In genomic region chr17:49078168-49078567, GRCm38 (mm10) we compare ENCODE assay signal across 18 mouse cellular contexts.
A peak's percentile ranks its signal among the peaks of the same experiment; 100 is the strongest.
DNase-seq lines count a peak whose midpoint lies in the region; ATAC-seq lines count a peak whose summit lies in the region.
"Had no signal": no experiment of that assay in that cellular context is flagged by ENCODE, and none has a peak within 500 bp of the region (broad histone marks: within the 10 kb centered on the region; RNA-seq: fewer than 3 reads in every experiment).

No protein-coding gene starts in this region.

- no peaks in the 10 kb centered on the region for H3K9me3 ChIP-seq in heart, embryonic 11.5 days (replicated peaks; ENCODE audit: control insufficient read depth, low read length)
- 0 out of 2 replicates have a peak, but pooled peaks cover 2% of the 10 kb centered on the region for H3K9me3 ChIP-seq in heart, embryonic 10.5 days
- no peaks in the 10 kb centered on the region for H3K9me3 ChIP-seq in midbrain, embryonic 13.5 days
- no peaks in the 10 kb centered on the region for H3K9me3 ChIP-seq in midbrain, embryonic 14.5 days (ENCODE audit: control insufficient read depth, low read length)
- H3K9me3 ChIP-seq in forebrain, embryonic 16.5 days (ENCODE audit: control insufficient read depth, low read length): no peaks in the 10 kb centered on the region
- H3K9me3 ChIP-seq: embryonic facial prominence, embryonic 12.5 days; intestine, embryonic 15.5 days; kidney, embryonic 15.5 days; limb, embryonic 13.5 days; liver, embryonic 13.5 days; neural tube, embryonic 12.5 days had no signal

- ATAC-seq in heart, embryonic 11.5 days (replicated peaks; ENCODE audit: insufficient number of reproducible peaks, low FRiP score, low TSS enrichment): 0 out of 2 replicates have a peak, but pooled peaks have one; percentile 35
- ATAC-seq in midbrain, embryonic 13.5 days: peak; percentile 53; the same call in 1 of the 2 replicates
- ATAC-seq in midbrain, embryonic 14.5 days (ENCODE audit: low FRiP score, low TSS enrichment): no peak
- ATAC-seq in forebrain, embryonic 16.5 days: peak; percentile 82
- ATAC-seq: intestine, embryonic 15.5 days had no signal

- WGBS in heart, embryonic 11.5 days (ENCODE audit: insufficient replicate concordance): 7% methylated on average over 2 of the region's 2 CpGs
- 18% methylated on average over 2 of the region's 2 CpGs for WGBS in heart, embryonic 10.5 days
- 45% methylated on average over 2 of the region's 2 CpGs for WGBS in midbrain, embryonic 13.5 days
- 59% methylated on average over 2 of the region's 2 CpGs for WGBS in midbrain, embryonic 14.5 days
- WGBS in forebrain, embryonic 16.5 days: 28% methylated on average over 2 of the region's 2 CpGs

- no peak for DNase-seq in heart, embryonic 10.5 days (ENCODE audit: low spot score)
- no peak for DNase-seq in midbrain, embryonic 14.5 days
- peak; percentile 3 for DNase-seq in mesoderm, embryonic 11.5 days (ENCODE audit: low read depth, low spot score)
- DNase-seq in cerebellum, adult 11-12 months: no peak
- DNase-seq: B cell, adult 2 months; cerebellum, adult 8-10 months; gastrocnemius, postnatal 25 days; liver, embryonic 13.5 days; right cerebral cortex, adult 18-20 months had no signal

- H3K27me3 ChIP-seq in heart, embryonic 11.5 days (ENCODE audit: control insufficient read depth, insufficient read depth, low read length): peaks cover 87% of the 10 kb centered on the region
- H3K27me3 ChIP-seq in heart, embryonic 10.5 days (ENCODE audit: insufficient read depth, poor library complexity, severe bottlenecking): peaks cover 90% of the 10 kb centered on the region
- H3K27me3 ChIP-seq in midbrain, embryonic 13.5 days: no peaks in the 10 kb centered on the region
- no peaks in the 10 kb centered on the region for H3K27me3 ChIP-seq in midbrain, embryonic 14.5 days (ENCODE audit: control insufficient read depth, insufficient read depth, low read length)
- no peaks in the 10 kb centered on the region for H3K27me3 ChIP-seq in forebrain, embryonic 16.5 days (replicated peaks; ENCODE audit: control insufficient read depth, insufficient read depth, low read length)
- H3K27me3 ChIP-seq: embryonic facial prominence, embryonic 12.5 days; intestine, embryonic 15.5 days; kidney, embryonic 15.5 days; limb, embryonic 13.5 days; liver, embryonic 13.5 days; neural tube, embryonic 12.5 days had no signal

- H3K4me2 ChIP-seq in heart, embryonic 11.5 days: no peak overlapping the region
- no peak overlapping the region for H3K4me2 ChIP-seq in midbrain, embryonic 13.5 days (replicated peaks)
- no peak overlapping the region for H3K4me2 ChIP-seq in midbrain, embryonic 14.5 days (ENCODE audit: low read length)
- H3K4me2 ChIP-seq in forebrain, embryonic 16.5 days (ENCODE audit: low read length): no peak overlapping the region
- H3K4me2 ChIP-seq: embryonic facial prominence, embryonic 12.5 days; intestine, embryonic 15.5 days; kidney, embryonic 15.5 days; limb, embryonic 13.5 days; liver, embryonic 13.5 days; neural tube, embryonic 12.5 days had no signal

- no peak overlapping the region for H3K27ac ChIP-seq in heart, embryonic 11.5 days (ENCODE audit: low read depth, low read length)
- no peak overlapping the region for H3K27ac ChIP-seq in heart, embryonic 10.5 days
- no peak overlapping the region for H3K27ac ChIP-seq in midbrain, embryonic 13.5 days
- H3K27ac ChIP-seq in midbrain, embryonic 14.5 days (replicated peaks; ENCODE audit: low read depth, low read length): no peak overlapping the region
- H3K27ac ChIP-seq in forebrain, embryonic 16.5 days (ENCODE audit: low read length): no peak overlapping the region
- H3K27ac ChIP-seq: embryonic facial prominence, embryonic 12.5 days; intestine, embryonic 15.5 days; kidney, embryonic 15.5 days; limb, embryonic 13.5 days; liver, embryonic 13.5 days; macrophage; neural tube, embryonic 12.5 days had no signal

- H3K36me3 ChIP-seq in heart, embryonic 11.5 days (ENCODE audit: control insufficient read depth, insufficient read depth, low read length): no peaks in the 10 kb centered on the region
- H3K36me3 ChIP-seq in heart, embryonic 10.5 days: no peaks in the 10 kb centered on the region
- no peaks in the 10 kb centered on the region for H3K36me3 ChIP-seq in midbrain, embryonic 13.5 days
- no peaks in the 10 kb centered on the region for H3K36me3 ChIP-seq in midbrain, embryonic 14.5 days (ENCODE audit: control insufficient read depth, insufficient read depth, low read length)
- H3K36me3 ChIP-seq in forebrain, embryonic 16.5 days (ENCODE audit: control insufficient read depth, insufficient read depth): no peaks in the 10 kb centered on the region
- H3K36me3 ChIP-seq: embryonic facial prominence, embryonic 12.5 days; intestine, embryonic 15.5 days; kidney, embryonic 15.5 days; limb, embryonic 13.5 days; liver, embryonic 13.5 days; neural tube, embryonic 12.5 days had no signal

- no peak overlapping the region for H3K4me3 ChIP-seq in heart, embryonic 11.5 days (ENCODE audit: low read depth, low read length)
- H3K4me3 ChIP-seq in heart, embryonic 10.5 days: no peak overlapping the region
- no peak overlapping the region for H3K4me3 ChIP-seq in midbrain, embryonic 13.5 days (replicated peaks)
- H3K4me3 ChIP-seq in midbrain, embryonic 14.5 days (replicated peaks; ENCODE audit: low read depth, low read length): no peak overlapping the region
- H3K4me3 ChIP-seq in forebrain, embryonic 16.5 days (replicated peaks; ENCODE audit: low read length): no peak overlapping the region
- H3K4me3 ChIP-seq: embryonic facial prominence, embryonic 12.5 days; intestine, embryonic 15.5 days; kidney, embryonic 15.5 days; limb, embryonic 13.5 days; liver, embryonic 13.5 days; neural tube, embryonic 12.5 days had no signal

- no peaks in the 10 kb centered on the region for H3K4me1 ChIP-seq in heart, embryonic 11.5 days (ENCODE audit: control insufficient read depth, insufficient read depth, low read length)
- H3K4me1 ChIP-seq in heart, embryonic 10.5 days: peaks cover 7% of the 10 kb centered on the region; the same call in 1 of the 2 replicates
- no peaks in the 10 kb centered on the region; the same call in 1 of the 2 replicates for H3K4me1 ChIP-seq in midbrain, embryonic 13.5 days (replicated peaks)
- H3K4me1 ChIP-seq in midbrain, embryonic 14.5 days (ENCODE audit: control insufficient read depth, insufficient read depth, low read length): 0 out of 2 replicates have a peak, but pooled peaks cover 3% of the 10 kb centered on the region
- H3K4me1 ChIP-seq in forebrain, embryonic 16.5 days (replicated peaks; ENCODE audit: control insufficient read depth, insufficient read depth, low read length): peaks cover 6% of the 10 kb centered on the region; the same call in 1 of the 2 replicates
- H3K4me1 ChIP-seq: intestine, embryonic 15.5 days; kidney, embryonic 15.5 days; limb, embryonic 13.5 days; liver, embryonic 13.5 days; neural tube, embryonic 12.5 days had no signal

- H3K9ac ChIP-seq in heart, embryonic 11.5 days (ENCODE audit: low read depth, low read length): no peak overlapping the region
- no peak overlapping the region for H3K9ac ChIP-seq in midbrain, embryonic 13.5 days (replicated peaks)
- H3K9ac ChIP-seq in midbrain, embryonic 14.5 days (replicated peaks; ENCODE audit: low read length): no peak overlapping the region
- no peak overlapping the region for H3K9ac ChIP-seq in forebrain, embryonic 16.5 days (replicated peaks; ENCODE audit: low read depth, low read length)
- H3K9ac ChIP-seq: embryonic facial prominence, embryonic 12.5 days; intestine, embryonic 15.5 days; kidney, embryonic 15.5 days; limb, embryonic 13.5 days; liver, embryonic 13.5 days; neural tube, embryonic 12.5 days had no signal
